Mouse (Mus musculus) megakaryocyte progenitor cell, adult 5-6 weeks (primary cell): Measurements from ENCODE around the gene Prr36. TPM values are rescaled to one million over a fixed set of nuclear protein-coding genes. Genes with fewer than 3 reads are reported as not detected.

Experiments used
- ATAC-seq: replicated peaks from 2 replicates; pipeline ENCODE4 v1.8.0; 2016; ENCODE audit warnings: mild to moderate bottlenecking, moderate TSS enrichment, inconsistent platforms; ENCODE audit not compliant: poor library complexity
- total RNA-seq, 2 experiments: library from RNA; stranded (forward) in 1 of 2; stranded (reverse) in 1 of 2; fragments of 157-497, 149-512 nt in 1 of 2; fragments of 200-1000 nt in 1 of 2; gene quantifications; 2 replicates each; pipeline versions ENCODE4 v1.2.3 to v1.2.4; 2015 to 2017

Gene Prr36
- total RNA-seq, 2 experiments from 2014 or later: 0.04 to 0.32 TPM

DNA sequence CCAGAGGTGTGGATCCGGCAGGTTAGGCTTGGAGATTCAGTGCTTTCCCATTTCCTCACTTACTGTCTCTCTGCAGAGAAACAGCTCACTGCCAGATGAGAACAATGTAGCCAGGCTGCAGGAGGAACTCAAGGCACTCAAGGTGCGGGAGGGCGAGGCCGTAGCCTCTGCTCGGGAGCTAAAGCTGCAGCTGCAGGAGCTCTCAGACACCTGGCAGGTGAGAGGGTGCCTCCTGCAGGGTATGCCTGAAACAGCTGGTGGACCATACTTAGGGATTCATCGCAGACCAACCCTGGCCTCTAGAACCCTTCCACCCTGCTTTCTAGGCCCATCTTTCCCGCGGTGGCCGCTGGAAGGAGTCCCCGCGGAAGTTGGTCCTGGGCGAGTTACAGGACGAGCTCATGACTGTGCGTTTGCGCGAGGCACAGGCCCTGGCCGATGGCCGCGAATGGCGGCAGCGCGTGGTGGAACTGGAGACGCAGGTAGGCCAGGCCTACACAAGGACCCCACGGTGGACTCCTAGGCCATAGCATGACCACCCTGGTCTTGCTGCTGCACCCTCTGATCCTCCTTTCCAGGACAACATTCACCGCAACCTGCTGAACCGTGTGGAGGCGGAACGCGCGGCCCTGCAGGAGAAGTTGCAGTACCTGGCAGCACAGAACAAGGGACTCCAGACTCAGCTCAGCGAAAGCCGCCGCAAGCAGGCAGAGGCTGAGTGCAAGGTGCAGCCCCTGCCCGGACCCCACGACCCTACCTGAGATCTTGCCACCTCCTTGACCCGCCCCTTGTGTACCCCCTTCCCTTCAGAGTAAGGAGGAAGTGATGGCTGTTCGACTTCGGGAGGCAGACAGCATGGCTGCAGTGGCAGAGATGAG lies 11.8 kb downstream of the Prr36 start:
- ATAC-seq: no peak

- ATAC-seq: peak; percentile 92
These were observed 15.9 kb downstream of the Prr36 start for GRCm38 (mm10) chr8:4201321-4201720.

DNA sequence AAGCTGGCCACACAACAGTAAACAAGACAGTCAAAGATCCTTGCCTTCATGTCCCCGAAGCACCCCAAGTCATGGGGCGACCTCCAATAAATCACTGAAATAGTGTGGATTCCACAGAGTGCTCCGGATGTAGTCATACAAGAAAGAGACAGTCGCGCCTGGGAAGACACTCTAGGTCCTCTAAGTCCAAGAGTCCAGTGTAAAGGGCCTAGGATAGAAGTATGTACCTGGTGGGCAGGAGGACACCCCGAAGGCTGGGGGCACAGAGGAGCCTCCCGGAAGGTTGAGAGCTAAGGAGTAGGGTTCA lies 23.7 kb downstream of the Prr36 start:
- ATAC-seq: no peak

DNA sequence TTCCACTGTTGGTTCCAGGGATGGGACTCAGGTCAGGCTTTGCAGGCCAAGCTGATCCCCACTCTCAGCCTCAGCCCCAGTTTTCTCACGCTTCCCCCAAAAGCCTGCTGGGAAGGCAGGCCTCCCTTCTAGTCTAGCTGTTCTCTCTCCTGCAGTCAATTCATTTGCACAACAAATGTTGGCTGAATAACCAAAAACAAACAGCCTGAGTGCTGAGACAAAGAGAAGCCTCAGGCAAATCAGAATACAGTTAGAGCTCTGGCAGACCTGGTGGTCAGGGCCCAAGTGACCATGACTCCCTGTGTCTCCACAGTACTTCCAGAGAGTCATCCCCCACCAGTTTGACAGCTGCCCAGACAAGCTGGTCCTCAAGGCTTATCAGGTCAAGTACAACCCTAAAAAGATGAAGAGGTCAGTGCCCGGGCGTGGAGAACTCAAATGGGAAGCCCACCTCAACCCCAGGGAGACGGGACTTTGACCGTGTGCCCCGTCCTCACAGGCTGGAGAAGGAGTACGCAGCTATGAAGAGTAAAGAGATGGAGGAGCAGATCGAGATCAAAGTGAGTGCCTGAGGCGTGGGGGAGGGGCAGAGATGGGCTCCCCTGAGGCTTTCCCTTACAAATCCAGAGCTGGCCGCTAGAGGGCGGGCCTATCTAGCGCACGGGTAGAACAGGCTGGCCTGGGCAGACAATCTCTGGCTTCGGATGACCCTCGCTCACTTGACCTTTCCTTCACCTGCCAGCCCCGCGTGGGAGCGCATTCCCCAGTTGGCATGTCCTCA lies 24.3 kb downstream of the Prr36 start:
- ATAC-seq: peak; percentile 95

DNA sequence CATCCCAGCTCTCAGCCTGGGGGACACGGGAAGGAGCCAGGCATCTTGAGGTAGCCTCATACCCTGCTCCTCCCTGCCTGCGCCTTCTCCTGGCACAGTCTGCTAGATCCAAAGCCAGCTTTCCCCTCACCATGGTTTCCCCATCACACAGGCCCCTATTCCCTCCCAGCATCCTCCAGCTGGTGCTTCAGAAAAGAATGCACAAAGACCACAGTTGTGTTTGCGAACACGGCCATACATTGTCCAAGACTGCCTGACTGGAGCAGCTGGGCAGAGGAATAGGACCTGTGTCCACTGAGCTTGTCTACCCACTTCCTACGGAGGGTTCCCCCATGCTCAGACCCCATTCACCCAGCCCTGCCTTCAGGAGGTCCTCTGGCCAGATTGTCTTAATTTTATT lies 25.0 kb downstream of the Prr36 start:
- ATAC-seq: no peak

DNA sequence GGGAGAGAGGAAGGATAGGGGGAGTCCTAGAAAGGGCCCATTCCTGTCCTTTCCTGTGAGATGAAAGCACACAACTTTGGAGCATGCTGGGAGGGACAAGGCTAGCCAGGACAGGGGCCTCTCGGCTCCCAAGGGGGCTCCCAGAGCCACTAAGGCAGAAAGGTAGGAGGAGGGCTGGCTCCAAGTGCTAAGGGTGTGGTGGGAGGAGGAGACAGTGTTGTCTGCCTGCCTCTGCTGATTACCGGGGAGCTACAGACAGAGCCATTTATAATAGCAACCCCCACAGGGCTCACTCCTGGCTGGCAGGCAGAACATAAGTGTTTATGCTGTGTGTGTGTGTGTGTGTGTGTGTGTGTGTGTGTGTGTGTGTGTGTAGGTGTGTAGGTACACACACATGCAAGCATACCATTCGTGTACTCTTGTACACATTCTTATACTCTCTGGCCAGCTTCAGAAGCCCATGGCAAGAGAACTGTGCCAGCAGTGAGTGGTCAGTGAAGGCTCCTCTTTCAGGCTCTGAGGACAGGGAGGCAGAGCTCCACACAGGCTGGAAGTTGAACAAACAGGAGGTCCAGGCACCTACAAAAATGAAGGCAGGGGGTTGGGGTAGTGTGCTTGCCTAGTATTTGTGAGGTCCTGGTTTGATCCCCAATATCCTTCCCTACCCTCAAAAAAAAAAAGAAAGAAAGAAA lies 28.1 kb downstream of the Prr36 start:
- peak; percentile 74 for ATAC-seq

GRCm38 (mm10) chr8:4188605-4189004 lies 28.7 kb downstream of the Prr36 start:
- no peak for ATAC-seq

- ATAC-seq: no peak
These were observed 31.1 kb downstream of the Prr36 start for GRCm38 (mm10) chr8:4186151-4186550.

- ATAC-seq: no peak
These were observed 33.9 kb downstream of the Prr36 start for GRCm38 (mm10) chr8:4183409-4183808.

GRCm38 (mm10) chr8:4174018-4174417 lies 43.2 kb downstream of the Prr36 start:
- ATAC-seq: no peak

DNA sequence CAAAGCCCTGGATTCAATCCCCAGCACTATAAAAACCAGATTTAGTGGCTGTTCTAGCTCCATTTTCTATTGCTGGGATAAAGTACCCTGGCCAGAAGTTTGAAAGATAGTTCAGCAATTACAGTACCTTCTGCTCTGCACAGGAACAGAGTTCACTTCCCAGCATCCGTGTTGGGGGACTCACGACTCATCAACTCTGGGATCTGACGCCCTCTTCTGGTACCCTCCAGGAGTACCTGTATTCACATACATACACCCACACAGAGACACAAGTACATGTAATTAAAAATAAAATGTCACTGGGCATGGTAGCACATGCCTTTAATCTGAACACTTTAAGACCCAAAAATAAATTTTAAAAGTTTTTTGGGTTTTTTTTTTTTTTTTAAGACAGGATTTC lies 44.8 kb downstream of the Prr36 start:
- no peak for ATAC-seq

DNA sequence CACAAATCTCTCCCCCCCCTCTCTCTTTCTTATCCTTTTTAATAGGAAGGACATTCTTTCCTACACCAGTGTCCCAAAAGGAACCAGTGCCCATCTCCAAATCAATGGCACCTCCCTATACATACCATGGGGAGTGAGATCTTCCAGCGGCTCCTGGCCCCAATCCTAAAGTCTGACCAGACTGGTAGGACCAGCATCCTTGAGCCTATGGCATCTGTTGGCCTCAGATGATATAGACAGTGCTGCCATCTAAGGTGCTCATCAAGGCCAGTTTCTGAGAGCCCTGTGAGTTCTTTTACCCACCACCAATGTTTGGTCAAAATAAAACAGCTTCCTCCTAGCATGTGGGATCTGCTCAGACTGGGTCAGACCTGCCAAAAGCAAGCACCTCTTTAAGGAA lies 49.3 kb downstream of the Prr36 start:
- ATAC-seq: no peak

DNA sequence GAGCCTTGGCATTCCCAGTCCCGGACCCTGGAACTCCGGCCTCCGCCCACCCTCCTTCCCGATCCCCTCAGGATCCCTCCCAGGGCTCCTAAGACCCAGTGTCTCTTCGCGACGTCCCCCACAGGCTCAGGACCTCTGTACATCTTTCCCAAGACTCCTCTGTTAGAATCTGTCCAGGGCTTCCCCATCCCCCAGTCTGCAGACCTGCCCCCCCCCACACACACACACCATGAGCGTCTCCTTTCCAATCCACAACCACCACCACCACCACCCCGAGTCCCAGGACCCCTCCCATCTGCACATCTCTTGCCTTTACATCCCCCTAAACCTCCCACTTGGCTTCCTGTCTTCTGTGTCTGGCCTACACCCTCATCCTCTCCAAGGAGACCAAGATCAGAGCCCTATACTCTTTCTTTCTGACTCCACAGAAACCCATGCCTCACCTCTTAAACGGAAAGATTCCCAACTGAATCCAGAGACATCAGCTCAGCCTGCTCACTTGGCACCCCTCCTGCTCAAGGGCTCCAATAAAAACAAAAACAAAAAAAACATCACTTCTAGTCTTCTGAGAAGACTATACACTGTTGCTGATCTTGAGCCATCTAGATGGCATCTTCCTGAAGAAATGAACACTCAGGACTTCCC lies 50.3 kb downstream of the Prr36 start:
- no peak for ATAC-seq

- ATAC-seq: peak; percentile 79
These were observed 51.2 kb downstream of the Prr36 start, which contains the start of gene Evi5l for GRCm38 (mm10) chr8:4165852-4166751. Gene Evi5l (plus strand): TSS chr8:4166567.

- ATAC-seq: no peak
These were observed 51.9 kb downstream of the Prr36 start for GRCm38 (mm10) chr8:4165176-4165851.

DNA sequence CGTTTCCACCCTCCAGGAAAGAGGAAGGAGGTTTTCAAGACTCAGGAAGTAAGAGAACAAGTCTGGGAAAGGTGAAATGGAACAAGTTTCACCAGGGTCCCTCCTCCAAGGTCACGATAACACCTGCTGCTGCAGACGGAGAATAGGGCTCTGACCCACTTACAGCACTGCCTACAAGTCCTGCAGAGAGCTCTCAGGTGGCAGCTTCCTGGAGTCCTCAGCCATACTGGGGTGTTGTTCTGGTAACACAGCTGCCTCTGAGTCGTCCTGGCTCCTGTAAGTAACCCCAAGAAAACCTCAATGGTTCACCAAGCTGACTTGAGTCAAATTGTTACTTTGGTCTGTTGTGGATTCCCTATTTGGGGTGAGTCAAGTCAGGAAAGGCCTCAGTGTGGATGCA lies 54.5 kb downstream of the Prr36 start:
- ATAC-seq: no peak
